Mouse (Mus musculus): ENCODE data around the gene Wdr53.

GRCm38 (mm10) chr16:32271291-32271690, 24.3 kb downstream of the Wdr53 start, which contains the start of gene Smco1:
- TF ChIP-seq CTCF (IDR thresholded peaks at IDR 0.05; ENCODE audit: low read depth, low read length): no peak
- no peak for TF ChIP-seq POLR2A (IDR thresholded peaks at IDR 0.05; ENCODE audit: insufficient read depth, low read length)

All from ES-Bruce4 (cell line).